Mouse (Mus musculus) ES-Bruce4 (cell line): ENCODE measurements around the gene Gatad1. TPM values are rescaled to one million over a fixed set of nuclear protein-coding genes. Genes with fewer than 3 reads are reported as not detected.
"Not testable (repeated sequence)": the region's sequence is repeated elsewhere in the genome, so short reads cannot be mapped to it uniquely, and the experiment has no call there.

Experiments used
- H3K27ac ChIP-seq: 2 replicates; pipeline ENCODE4 v1.5.1; 2012; ENCODE audit warnings: low read length, inconsistent platforms; ENCODE audit not compliant: insufficient read depth
- H3K27me3 ChIP-seq: 2 replicates; pipeline ENCODE4 v1.6.1; 2012; ENCODE audit warnings: mild to moderate bottlenecking, low read length, inconsistent platforms; ENCODE audit not compliant: control insufficient read depth, poor library complexity, insufficient read depth, severe bottlenecking
- H3K36me3 ChIP-seq: 2 replicates; pipeline ENCODE4 v1.6.1; 2012; ENCODE audit warnings: inconsistent platforms, mild to moderate bottlenecking, low read length, moderate library complexity; ENCODE audit not compliant: control insufficient read depth, poor library complexity, insufficient read depth, severe bottlenecking
- H3K4me1 ChIP-seq: one replicate; pipeline ENCODE4 v1.8.1; 2011; ENCODE audit warnings: low read length; ENCODE audit not compliant: control insufficient read depth, insufficient read depth
- H3K4me3 ChIP-seq: 2 replicates; pipeline ENCODE4 v1.5.1; 2011; ENCODE audit warnings: low read depth, mild to moderate bottlenecking, low read length
- H3K9ac ChIP-seq: 2 replicates; pipeline ENCODE4 v1.6.1; 2012; ENCODE audit warnings: low read depth, mild to moderate bottlenecking, inconsistent platforms; ENCODE audit not compliant: poor library complexity, severe bottlenecking
- H3K9me3 ChIP-seq: replicated peaks from 2 replicates; pipeline ENCODE4 v1.6.1; 2012; ENCODE audit warnings: mild to moderate bottlenecking, low read length, inconsistent platforms; ENCODE audit not compliant: control insufficient read depth, poor library complexity, insufficient read depth, severe bottlenecking
- CTCF ChIP-seq: IDR thresholded peaks from one replicate; pipeline ENCODE4 v1.8.1; 2011; ENCODE audit warnings: low read depth, low read length
- EP300 ChIP-seq: IDR thresholded peaks from 2 replicates; pipeline ENCODE4 v1.6.1; 2011; ENCODE audit warnings: low read depth, low read length; ENCODE audit not compliant: insufficient read depth
- POLR2A ChIP-seq: IDR thresholded peaks from one replicate; pipeline ENCODE4 v1.8.1; 2011; ENCODE audit warnings: low read length; ENCODE audit not compliant: insufficient read depth
- polyA plus RNA-seq: library from polyadenylated mRNA; stranded (reverse); fragments of >200 nt; gene quantifications from 2 replicates; pipeline ENCODE4 v1.2.4, GENCODE M21; 2011; ENCODE audit warnings: low read depth; ENCODE audit not compliant: missing spikeins, insufficient read depth, insufficient read length

Gene Gatad1
- polyA plus RNA-seq, 1 experiment = 146 TPM

DNA sequence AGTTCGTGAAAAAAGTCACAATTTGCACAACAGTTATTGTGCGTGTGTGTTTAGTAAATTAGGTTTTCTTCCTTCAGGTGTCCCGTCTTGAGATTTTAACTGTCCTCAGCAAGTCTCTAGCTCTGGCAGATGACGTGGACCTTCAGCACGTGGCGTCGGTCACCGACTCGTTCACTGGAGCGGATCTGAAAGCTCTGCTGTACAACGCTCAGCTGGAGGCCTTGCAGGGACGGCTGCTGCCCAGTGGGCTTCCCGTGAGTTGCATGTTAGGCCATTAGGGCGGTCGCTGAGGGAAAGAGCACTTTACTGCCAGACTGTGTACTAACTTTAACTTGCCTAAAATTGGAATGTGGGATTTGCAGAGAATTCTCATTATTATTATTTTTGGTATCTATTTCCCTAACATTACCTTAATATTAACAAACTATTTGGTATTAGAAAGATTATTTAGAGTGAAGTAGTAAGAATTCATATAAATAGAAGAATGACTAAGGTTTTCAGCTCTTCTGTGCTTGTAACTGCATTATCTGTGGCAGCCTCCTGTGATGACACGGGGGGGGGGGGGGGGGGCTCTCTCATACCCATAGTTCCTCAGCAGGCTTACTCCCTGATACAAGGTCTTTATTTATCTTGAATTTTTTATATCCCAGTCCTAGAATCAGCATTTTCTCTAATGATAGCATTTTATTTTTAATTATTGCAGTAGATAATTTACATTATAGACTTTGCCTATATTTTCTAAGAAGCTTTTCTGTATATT is 25.3 kb downstream of the Gatad1 start:
- no peaks in the 10 kb centered on the region for H3K9me3 ChIP-seq
- H3K4me1 ChIP-seq = no peaks in the 10 kb centered on the region
- H3K4me3 ChIP-seq = no peak overlapping the region
- H3K27ac ChIP-seq = no peak overlapping the region
- no peak overlapping the region for H3K9ac ChIP-seq
- peaks cover 4% of the 10 kb centered on the region; the same call in 1 of the 2 replicates for H3K36me3 ChIP-seq
- H3K27me3 ChIP-seq = no peaks in the 10 kb centered on the region
- TF ChIP-seq CTCF (no peak), POLR2A (no peak), EP300 (no peak)

DNA sequence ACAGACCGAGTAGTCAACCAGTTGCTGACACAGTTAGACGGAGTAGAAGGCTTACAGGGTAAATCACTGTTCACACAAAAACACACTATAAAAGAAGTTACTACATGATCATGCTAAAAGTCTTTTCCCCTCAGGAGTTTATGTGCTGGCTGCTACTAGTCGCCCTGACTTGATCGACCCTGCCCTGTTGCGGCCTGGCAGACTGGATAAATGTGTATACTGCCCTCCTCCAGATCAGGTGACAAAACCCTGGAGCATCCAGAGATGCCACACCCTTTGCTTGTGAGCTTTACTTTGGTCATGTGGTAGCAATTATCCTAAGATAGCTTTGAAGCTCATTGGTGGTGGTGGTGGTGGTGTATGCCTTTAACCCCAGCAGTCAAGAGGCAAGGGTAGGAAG is 26.9 kb downstream of the Gatad1 start:
- Histone ChIP-seq H3K9ac (no peak overlapping the region), H3K9me3 (no peaks in the 10 kb centered on the region), H3K27me3 (no peaks in the 10 kb centered on the region), H3K36me3 (peaks cover 2% of the 10 kb centered on the region; the same call in 1 of the 2 replicates), H3K4me3 (no peak overlapping the region), H3K4me1 (no peaks in the 10 kb centered on the region), H3K27ac (no peak overlapping the region)
- TF ChIP-seq EP300 (no peak), POLR2A (no peak), CTCF (no peak)

DNA sequence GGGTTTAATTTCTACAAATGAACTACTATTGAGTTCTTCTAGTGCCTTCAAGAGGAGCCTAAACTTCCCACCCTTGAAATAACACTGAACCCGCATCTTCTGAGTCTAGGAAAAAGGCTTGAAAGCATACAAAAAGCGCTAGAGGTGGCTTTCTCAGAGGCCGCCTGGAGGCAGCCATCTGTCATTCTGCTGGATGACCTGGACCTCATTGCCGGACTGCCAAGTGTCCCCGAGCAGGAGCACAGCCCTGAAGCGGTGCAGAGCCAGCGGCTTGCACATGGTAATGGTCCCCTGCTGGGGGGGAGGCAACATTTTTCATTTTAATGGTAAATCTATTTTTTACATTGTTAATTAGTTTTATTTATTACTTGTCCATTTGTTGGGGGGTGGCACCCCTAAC is 36.5 kb downstream of the Gatad1 start:
- TF ChIP-seq EP300 = no peak
- peaks cover 11% of the 10 kb centered on the region; the same call in 1 of the 2 replicates for H3K36me3 ChIP-seq

DNA sequence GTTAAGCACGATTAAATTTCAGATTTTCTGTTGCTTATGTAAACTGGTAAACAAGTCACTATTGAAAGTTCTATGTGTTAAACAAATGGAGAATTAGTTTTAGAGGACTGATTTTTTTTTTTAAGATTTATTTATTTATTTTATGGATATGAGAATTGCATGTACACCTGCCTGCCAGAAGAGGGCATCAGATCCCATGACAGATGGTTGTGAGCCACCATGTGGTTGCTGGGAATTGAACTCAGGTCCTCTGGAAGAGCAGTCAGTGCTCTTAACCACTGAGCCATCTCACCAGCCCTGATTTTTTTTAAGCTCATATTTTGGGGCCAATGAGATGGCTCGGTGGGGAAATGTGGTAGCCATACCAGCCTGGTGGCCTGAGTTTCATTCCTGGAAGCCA is 45.1 kb downstream of the Gatad1 start:
- H3K4me1 ChIP-seq, H3K9me3 ChIP-seq, H3K27me3 ChIP-seq, H3K4me3 ChIP-seq, H3K9ac ChIP-seq, H3K36me3 ChIP-seq, H3K27ac ChIP-seq: not testable (repeated sequence)

More for the DNA sequence above, 36.5 kb downstream of the Gatad1 start:
- H3K4me1 ChIP-seq = no peaks in the 10 kb centered on the region
- no peak overlapping the region for H3K4me3 ChIP-seq
- H3K9ac ChIP-seq = no peak overlapping the region
- no peaks in the 10 kb centered on the region for H3K27me3 ChIP-seq
- H3K9me3 ChIP-seq = no peaks in the 10 kb centered on the region
- no peak overlapping the region for H3K27ac ChIP-seq

DNA sequence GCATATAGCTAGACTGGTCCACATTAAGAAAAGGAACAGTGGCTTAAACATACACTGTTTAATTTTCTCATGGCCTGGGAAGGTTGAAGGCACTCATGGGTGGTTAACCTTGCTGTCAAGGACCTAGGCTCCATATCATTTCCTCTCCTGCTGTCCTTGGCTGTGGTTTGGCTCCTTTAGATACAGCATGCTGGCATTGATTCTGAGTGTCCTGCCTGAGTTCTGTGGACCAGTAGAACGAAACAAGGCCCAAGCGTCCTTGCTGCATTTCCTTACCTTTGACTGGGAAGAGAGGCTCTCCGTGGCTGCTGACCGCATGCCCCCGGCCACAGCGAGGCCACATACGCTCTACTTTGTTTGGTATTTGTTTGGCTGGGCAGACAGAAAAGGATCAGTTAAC is 47.7 kb downstream of the Gatad1 start:
- H3K9ac ChIP-seq = no peak overlapping the region
- TF ChIP-seq POLR2A (no peak), EP300 (no peak), CTCF (no peak)
- H3K4me1 ChIP-seq = no peaks in the 10 kb centered on the region
- H3K9me3 ChIP-seq = no peaks in the 10 kb centered on the region
- H3K4me3 ChIP-seq = no peak overlapping the region
- no peak overlapping the region for H3K27ac ChIP-seq
- peaks cover 9% of the 10 kb centered on the region; the same call in 1 of the 2 replicates for H3K36me3 ChIP-seq
- H3K27me3 ChIP-seq = no peaks in the 10 kb centered on the region

DNA sequence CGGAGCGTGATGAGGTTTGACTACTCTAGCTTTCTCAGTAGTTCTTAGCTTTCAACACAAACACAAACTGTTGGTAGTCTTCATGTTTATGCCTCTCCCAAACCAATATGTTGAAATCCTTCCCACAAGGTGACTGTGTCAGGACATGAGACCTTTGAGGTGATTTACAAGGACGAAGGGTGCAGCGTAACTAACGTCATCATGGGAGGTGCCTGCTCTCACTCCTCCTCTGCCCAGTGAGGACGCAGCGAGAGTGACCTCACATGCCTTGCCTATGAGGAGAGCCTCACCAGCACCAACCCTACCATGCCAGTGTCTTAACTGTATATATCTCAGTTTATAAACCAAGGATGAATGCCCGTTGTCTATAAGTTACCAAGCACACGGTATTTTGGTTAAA is 49.9 kb downstream of the Gatad1 start:
- no peak overlapping the region for H3K9ac ChIP-seq
- H3K27me3 ChIP-seq = no peaks in the 10 kb centered on the region
- no peaks in the 10 kb centered on the region for H3K4me1 ChIP-seq
- H3K9me3 ChIP-seq = no peaks in the 10 kb centered on the region
- H3K4me3 ChIP-seq = no peak overlapping the region
- H3K27ac ChIP-seq = no peak overlapping the region
- TF ChIP-seq CTCF (no peak), POLR2A (no peak), EP300 (no peak)
- peaks cover 9% of the 10 kb centered on the region; the same call in 1 of the 2 replicates for H3K36me3 ChIP-seq
